Mouse (Mus musculus) urinary bladder, adult 18-20 months (tissue): Measurements from ENCODE around the gene Prickle2.
A peak's percentile ranks its signal among the peaks of the same experiment; 100 is the strongest.

Source experiments
- DNase-seq, 2 experiments: peaks; one replicate each; pipeline ENCODE4 v3.0.0; 2022; ENCODE audit warnings: low spot score in 2 of 2, mixed read lengths in 2 of 2

Gene Prickle2

GRCm38 (mm10) chr6:92706145-92706466, at the start of gene Prickle2:
Gene Prickle2 (minus strand): TSS chr6:92706155.
- peak; percentile 38 to 55 for DNase-seq

- no peak for DNase-seq
Observed at GRCm38 (mm10) chr6:92752737-92753136, 46.8 kb upstream of the Prickle2 start.

GRCm38 (mm10) chr6:92749420-92749819, 43.5 kb upstream of the Prickle2 start:
- DNase-seq: no peak

- DNase-seq: peak in 1 of 2 experiments; percentile 7
Observed at GRCm38 (mm10) chr6:92743605-92744004, 37.6 kb upstream of the Prickle2 start.

GRCm38 (mm10) chr6:92737116-92737515, 31.2 kb upstream of the Prickle2 start:
- DNase-seq: no peak

- no peak for DNase-seq
Observed at GRCm38 (mm10) chr6:92733651-92734050, 27.7 kb upstream of the Prickle2 start.

- no peak for DNase-seq
Observed at GRCm38 (mm10) chr6:92728514-92728913, 22.6 kb upstream of the Prickle2 start.

- DNase-seq: peak; percentile 59 to 73
Observed at GRCm38 (mm10) chr6:92728084-92728483, 22.1 kb upstream of the Prickle2 start.

GRCm38 (mm10) chr6:92727351-92727986, 21.5 kb upstream of the Prickle2 start:
- DNase-seq: no peak

GRCm38 (mm10) chr6:92726121-92726520, 20.2 kb upstream of the Prickle2 start:
- no peak for DNase-seq

GRCm38 (mm10) chr6:92724394-92724793, 18.4 kb upstream of the Prickle2 start:
- DNase-seq: no peak

- DNase-seq: no peak
Observed at GRCm38 (mm10) chr6:92715806-92716205, 9.9 kb upstream of the Prickle2 start.

- no peak for DNase-seq
Observed at GRCm38 (mm10) chr6:92714748-92715147, 8.8 kb upstream of the Prickle2 start.

GRCm38 (mm10) chr6:92708137-92708536, 2.2 kb upstream of the Prickle2 start:
- DNase-seq: no peak

- DNase-seq: no peak
Observed at GRCm38 (mm10) chr6:92705353-92706144, 406 bp downstream of the Prickle2 start.

- DNase-seq: no peak
Observed at GRCm38 (mm10) chr6:92704810-92705209, 1.1 kb downstream of the Prickle2 start.

- DNase-seq: no peak
Observed at GRCm38 (mm10) chr6:92699491-92700209, 6.3 kb downstream of the Prickle2 start.

- no peak for DNase-seq
Observed at GRCm38 (mm10) chr6:92697807-92698206, 8.1 kb downstream of the Prickle2 start.

- no peak for DNase-seq
Observed at GRCm38 (mm10) chr6:92687317-92687716, 18.6 kb downstream of the Prickle2 start.

- no peak for DNase-seq
Observed at GRCm38 (mm10) chr6:92674394-92674925, 31.5 kb downstream of the Prickle2 start.

- DNase-seq: no peak
Observed at GRCm38 (mm10) chr6:92670518-92671147, 35.3 kb downstream of the Prickle2 start.

GRCm38 (mm10) chr6:92669623-92670022, 36.3 kb downstream of the Prickle2 start:
- no peak for DNase-seq
